Mouse (Mus musculus): ENCODE results near the gene Arrdc2. TPM values are rescaled to one million over a fixed set of nuclear protein-coding genes. Genes with fewer than 3 reads are reported as not detected.

Gene Arrdc2
- polyA plus RNA-seq, 1 experiment from 2014 or later: 2.4 TPM

- Histone ChIP-seq H3K4me3 (ENCODE audit: low read depth, low read length) (peak overlapping the region; percentile 54), H3K9ac (ENCODE audit: low read depth, low read length) (peak overlapping the region; percentile 71), H3K27me3 (ENCODE audit: control insufficient read depth, insufficient read depth, low read length) (peaks cover 69% of the 10 kb centered on the region), H3K4me2 (peak overlapping the region; percentile 90), H3K4me1 (ENCODE audit: control insufficient read depth, insufficient read depth, low read length) (peaks cover 8% of the 10 kb centered on the region; the same call in 1 of the 2 replicates), H3K36me3 (ENCODE audit: control insufficient read depth, insufficient read depth, low read length) (no peaks in the 10 kb centered on the region), H3K27ac (ENCODE audit: low read depth, low read length) (no peak overlapping the region), H3K9me3 (replicated peaks; ENCODE audit: control insufficient read depth, low read length) (no peaks in the 10 kb centered on the region)
- WGBS (ENCODE audit: insufficient replicate concordance): under 1% methylated on average over 53 of the region's 57 CpGs
- ATAC-seq (replicated peaks; ENCODE audit: insufficient number of reproducible peaks, low FRiP score, low TSS enrichment): peak; percentile 83
These were observed 42.1 kb downstream of the Arrdc2 start for GRCm38 (mm10) chr8:70797081-70798070.

DNA sequence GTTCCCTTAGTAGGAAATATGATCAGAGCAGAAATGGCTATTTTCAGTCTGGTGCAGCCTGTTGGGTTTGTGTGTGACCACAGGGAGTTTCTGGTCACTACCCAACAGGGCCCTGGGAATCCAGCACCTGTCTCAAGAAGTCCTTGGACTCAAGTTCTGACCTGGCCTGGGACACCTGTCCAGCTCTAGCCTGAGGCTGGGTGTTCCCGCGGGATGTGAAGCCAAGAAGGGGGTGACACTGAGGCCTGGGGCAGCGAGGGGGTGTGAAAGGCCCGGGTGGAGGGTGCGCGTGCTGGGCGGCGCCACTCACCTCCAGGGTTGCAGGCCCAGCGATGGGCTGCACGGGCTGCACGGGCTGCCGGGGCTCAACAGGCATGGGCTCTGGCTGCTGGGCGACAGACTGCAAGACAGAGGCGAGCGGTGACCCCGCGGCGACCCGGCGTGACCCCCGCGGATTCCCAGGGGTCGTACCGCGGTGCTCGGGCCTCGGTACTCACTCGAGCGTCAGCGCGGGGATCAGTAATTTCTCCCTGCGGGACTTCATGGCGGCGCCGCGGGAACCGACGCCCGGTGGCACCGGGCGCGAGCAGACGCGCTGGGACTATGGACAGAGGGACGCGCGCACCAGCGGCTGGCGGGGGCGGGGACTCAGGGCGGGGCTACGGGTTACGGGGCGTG, 43.0 kb downstream of the Arrdc2 start:
- no peaks in the 10 kb centered on the region for H3K9me3 ChIP-seq (replicated peaks; ENCODE audit: control insufficient read depth, low read length)
- no peak for ATAC-seq (replicated peaks; ENCODE audit: insufficient number of reproducible peaks, low FRiP score, low TSS enrichment)
- peak overlapping the region; percentile 90 for H3K4me2 ChIP-seq
- peaks cover 12% of the 10 kb centered on the region for H3K4me1 ChIP-seq (ENCODE audit: control insufficient read depth, insufficient read depth, low read length)
- no peak overlapping the region for H3K27ac ChIP-seq (ENCODE audit: low read depth, low read length)
- 2% methylated on average over 54 of the region's 54 CpGs for WGBS (ENCODE audit: insufficient replicate concordance)
- peak overlapping the region; percentile 54 for H3K4me3 ChIP-seq (ENCODE audit: low read depth, low read length)
- peaks cover 61% of the 10 kb centered on the region for H3K27me3 ChIP-seq (ENCODE audit: control insufficient read depth, insufficient read depth, low read length)
- H3K9ac ChIP-seq (ENCODE audit: low read depth, low read length): peak overlapping the region; percentile 71
- H3K36me3 ChIP-seq (ENCODE audit: control insufficient read depth, insufficient read depth, low read length): no peaks in the 10 kb centered on the region

DNA sequence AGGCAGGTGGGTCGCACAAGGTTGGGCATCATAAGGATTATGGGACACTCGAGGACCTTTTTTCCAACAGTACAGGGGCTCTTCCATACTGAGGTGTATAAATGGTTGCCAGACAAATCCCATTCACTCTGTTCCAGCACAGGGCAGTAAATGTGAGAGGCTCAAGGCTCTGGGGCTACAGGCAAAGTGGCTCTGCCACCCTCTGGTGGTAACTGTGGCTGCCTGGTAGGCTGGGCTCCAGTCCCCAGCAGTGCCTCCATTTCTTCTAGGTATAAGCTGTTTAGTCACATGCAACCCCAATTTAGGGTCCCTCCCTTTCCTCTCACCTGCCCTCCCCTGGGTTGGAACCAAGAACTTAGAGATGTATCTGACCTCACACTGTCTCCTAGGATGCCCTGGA, 44.1 kb downstream of the Arrdc2 start:
- no peak for ATAC-seq (replicated peaks; ENCODE audit: insufficient number of reproducible peaks, low FRiP score, low TSS enrichment)
- H3K27ac ChIP-seq (ENCODE audit: low read depth, low read length): no peak overlapping the region
- 70% methylated on average over 2 of the region's 2 CpGs for WGBS (ENCODE audit: insufficient replicate concordance)
- no peak overlapping the region for H3K4me2 ChIP-seq
- no peak overlapping the region for H3K9ac ChIP-seq (ENCODE audit: low read depth, low read length)
- no peak overlapping the region for H3K4me3 ChIP-seq (ENCODE audit: low read depth, low read length)
- H3K9me3 ChIP-seq (replicated peaks; ENCODE audit: control insufficient read depth, low read length): no peaks in the 10 kb centered on the region
- no peaks in the 10 kb centered on the region for H3K36me3 ChIP-seq (ENCODE audit: control insufficient read depth, insufficient read depth, low read length)
- H3K27me3 ChIP-seq (ENCODE audit: control insufficient read depth, insufficient read depth, low read length): peaks cover 51% of the 10 kb centered on the region
- peaks cover 18% of the 10 kb centered on the region for H3K4me1 ChIP-seq (ENCODE audit: control insufficient read depth, insufficient read depth, low read length)

DNA sequence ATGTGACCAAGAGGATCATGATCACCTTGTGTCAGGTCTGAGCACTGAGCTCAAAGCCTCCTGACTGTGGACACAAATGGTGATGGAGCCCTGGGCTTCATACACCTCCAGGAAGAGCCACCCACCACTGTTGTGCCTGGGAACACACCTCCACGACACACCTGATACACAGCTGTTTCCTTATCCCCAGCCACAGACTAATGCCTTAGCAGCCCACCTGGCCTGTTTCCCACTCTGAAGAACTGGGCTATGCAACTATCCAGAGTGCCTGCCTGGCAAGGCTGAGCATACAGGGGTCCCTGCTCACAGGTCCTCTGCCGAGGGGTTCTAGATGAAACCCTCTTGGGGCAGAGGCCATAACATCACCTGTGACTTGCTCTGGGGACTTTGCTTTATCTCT, 45.3 kb downstream of the Arrdc2 start:
- Histone ChIP-seq H3K4me2 (no peak overlapping the region), H3K27ac (ENCODE audit: low read depth, low read length) (no peak overlapping the region), H3K27me3 (ENCODE audit: control insufficient read depth, insufficient read depth, low read length) (peaks cover 40% of the 10 kb centered on the region), H3K9ac (ENCODE audit: low read depth, low read length) (no peak overlapping the region), H3K4me1 (ENCODE audit: control insufficient read depth, insufficient read depth, low read length) (peaks cover 22% of the 10 kb centered on the region), H3K36me3 (ENCODE audit: control insufficient read depth, insufficient read depth, low read length) (no peaks in the 10 kb centered on the region), H3K9me3 (replicated peaks; ENCODE audit: control insufficient read depth, low read length) (no peaks in the 10 kb centered on the region), H3K4me3 (ENCODE audit: low read depth, low read length) (no peak overlapping the region)
- 77% methylated on average over 2 of the region's 2 CpGs for WGBS (ENCODE audit: insufficient replicate concordance)
- ATAC-seq (replicated peaks; ENCODE audit: insufficient number of reproducible peaks, low FRiP score, low TSS enrichment): no peak

DNA sequence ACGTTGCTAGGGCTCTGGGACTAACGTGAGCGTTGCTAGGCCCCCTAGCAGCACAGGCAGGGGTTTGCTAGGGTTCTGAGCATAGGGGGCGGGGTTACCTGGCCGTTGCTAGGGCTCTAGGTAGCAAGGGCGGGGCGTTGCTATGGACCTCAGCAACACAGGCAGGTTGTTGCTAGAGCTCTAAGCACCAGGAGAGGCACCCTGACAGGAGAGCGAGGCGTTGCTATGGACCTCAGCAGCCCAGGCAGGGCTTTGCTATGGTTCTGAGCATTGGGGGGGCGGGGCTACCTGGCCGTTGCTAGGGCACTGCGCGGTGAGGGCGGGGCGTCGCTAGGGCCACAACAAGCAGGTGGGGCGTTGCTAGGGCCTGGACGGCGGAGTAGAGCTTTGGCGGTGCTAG, 46.8 kb downstream of the Arrdc2 start:
- peak; percentile 11; the same call in 1 of the 2 replicates for ATAC-seq (replicated peaks; ENCODE audit: insufficient number of reproducible peaks, low FRiP score, low TSS enrichment)
- H3K9me3 ChIP-seq (replicated peaks; ENCODE audit: control insufficient read depth, low read length): no peaks in the 10 kb centered on the region
- H3K9ac ChIP-seq (ENCODE audit: low read depth, low read length): peak overlapping the region; percentile 86; the same call in 1 of the 2 replicates
- H3K4me3 ChIP-seq (ENCODE audit: low read depth, low read length): peak overlapping the region; percentile 61
- no peaks in the 10 kb centered on the region for H3K36me3 ChIP-seq (ENCODE audit: control insufficient read depth, insufficient read depth, low read length)
- under 1% methylated on average over 20 of the region's 20 CpGs for WGBS (ENCODE audit: insufficient replicate concordance)
- H3K27ac ChIP-seq (ENCODE audit: low read depth, low read length): peak overlapping the region; percentile 50
- H3K4me2 ChIP-seq: peak overlapping the region; percentile 80
- peaks cover 25% of the 10 kb centered on the region for H3K27me3 ChIP-seq (ENCODE audit: control insufficient read depth, insufficient read depth, low read length)
- peaks cover 27% of the 10 kb centered on the region for H3K4me1 ChIP-seq (ENCODE audit: control insufficient read depth, insufficient read depth, low read length)

- Histone ChIP-seq H3K4me3 (ENCODE audit: low read depth, low read length) (peak overlapping the region; percentile 61), H3K27me3 (ENCODE audit: control insufficient read depth, insufficient read depth, low read length) (peaks cover 23% of the 10 kb centered on the region), H3K36me3 (ENCODE audit: control insufficient read depth, insufficient read depth, low read length) (no peaks in the 10 kb centered on the region), H3K27ac (ENCODE audit: low read depth, low read length) (peak overlapping the region; percentile 50), H3K9me3 (replicated peaks; ENCODE audit: control insufficient read depth, low read length) (no peaks in the 10 kb centered on the region), H3K4me2 (peak overlapping the region; percentile 80), H3K4me1 (ENCODE audit: control insufficient read depth, insufficient read depth, low read length) (peaks cover 27% of the 10 kb centered on the region), H3K9ac (ENCODE audit: low read depth, low read length) (peak overlapping the region; percentile 86)
- peak; percentile 65 for ATAC-seq (replicated peaks; ENCODE audit: insufficient number of reproducible peaks, low FRiP score, low TSS enrichment)
- 4% methylated on average over 58 of the region's 58 CpGs for WGBS (ENCODE audit: insufficient replicate concordance)
These were observed 47.4 kb downstream of the Arrdc2 start for GRCm38 (mm10) chr8:70791975-70792691.

DNA sequence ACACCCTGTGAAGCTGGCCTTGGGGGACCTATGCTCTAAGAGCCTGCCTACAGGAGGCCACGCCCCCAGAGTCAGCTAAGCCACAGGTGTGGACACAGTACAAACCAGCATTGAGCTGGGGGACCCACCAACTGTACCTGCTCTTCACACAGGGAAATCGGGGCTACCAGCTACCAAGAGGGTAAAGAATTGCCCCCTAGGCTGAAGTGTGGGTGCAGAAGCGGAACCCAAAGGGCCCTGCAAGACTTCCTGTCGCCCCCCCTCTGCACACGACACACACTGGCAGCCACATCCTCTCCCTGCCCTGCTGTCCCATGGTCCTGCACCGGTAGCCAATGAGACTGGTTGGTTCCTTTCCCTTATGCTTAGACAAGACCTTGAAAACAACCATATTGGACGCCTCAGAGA, 48.2 kb downstream of the Arrdc2 start:
- Histone ChIP-seq H3K36me3 (ENCODE audit: control insufficient read depth, insufficient read depth, low read length) (0 out of 2 replicates have a peak, but pooled peaks cover 3% of the 10 kb centered on the region), H3K4me1 (ENCODE audit: control insufficient read depth, insufficient read depth, low read length) (peaks cover 27% of the 10 kb centered on the region), H3K4me2 (peak overlapping the region; percentile 80), H3K9me3 (replicated peaks; ENCODE audit: control insufficient read depth, low read length) (no peaks in the 10 kb centered on the region), H3K27ac (ENCODE audit: low read depth, low read length) (no peak overlapping the region), H3K9ac (ENCODE audit: low read depth, low read length) (peak overlapping the region; percentile 86), H3K27me3 (ENCODE audit: control insufficient read depth, insufficient read depth, low read length) (peaks cover 23% of the 10 kb centered on the region), H3K4me3 (ENCODE audit: low read depth, low read length) (peak overlapping the region; percentile 61)
- WGBS (ENCODE audit: insufficient replicate concordance): 76% methylated on average over 7 of the region's 7 CpGs
- ATAC-seq (replicated peaks; ENCODE audit: insufficient number of reproducible peaks, low FRiP score, low TSS enrichment): no peak

- Histone ChIP-seq H3K27me3 (ENCODE audit: control insufficient read depth, insufficient read depth, low read length) (peaks cover 20% of the 10 kb centered on the region), H3K9me3 (replicated peaks; ENCODE audit: control insufficient read depth, low read length) (no peaks in the 10 kb centered on the region), H3K9ac (ENCODE audit: low read depth, low read length) (peak overlapping the region; percentile 86), H3K4me3 (ENCODE audit: low read depth, low read length) (0 out of 2 replicates have a peak overlapping the region, but pooled peaks have one; percentile 61), H3K4me2 (peak overlapping the region; percentile 80), H3K4me1 (ENCODE audit: control insufficient read depth, insufficient read depth, low read length) (peaks cover 27% of the 10 kb centered on the region), H3K27ac (ENCODE audit: low read depth, low read length) (no peak overlapping the region), H3K36me3 (ENCODE audit: control insufficient read depth, insufficient read depth, low read length) (peaks cover 5% of the 10 kb centered on the region; the same call in 1 of the 2 replicates)
- ATAC-seq (replicated peaks; ENCODE audit: insufficient number of reproducible peaks, low FRiP score, low TSS enrichment): no peak
- WGBS (ENCODE audit: insufficient replicate concordance): 65% methylated on average over 8 of the region's 8 CpGs
These were observed 48.7 kb downstream of the Arrdc2 start for GRCm38 (mm10) chr8:70790846-70791245.
